Mouse (Mus musculus): ENCODE data around the gene Eddm3b. TPM values are rescaled to one million over a fixed set of nuclear protein-coding genes. Genes with fewer than 3 reads are reported as not detected.

The Eddm3b gene
- total RNA-seq, 1 experiment from 2014 or later: not detected

DNA sequence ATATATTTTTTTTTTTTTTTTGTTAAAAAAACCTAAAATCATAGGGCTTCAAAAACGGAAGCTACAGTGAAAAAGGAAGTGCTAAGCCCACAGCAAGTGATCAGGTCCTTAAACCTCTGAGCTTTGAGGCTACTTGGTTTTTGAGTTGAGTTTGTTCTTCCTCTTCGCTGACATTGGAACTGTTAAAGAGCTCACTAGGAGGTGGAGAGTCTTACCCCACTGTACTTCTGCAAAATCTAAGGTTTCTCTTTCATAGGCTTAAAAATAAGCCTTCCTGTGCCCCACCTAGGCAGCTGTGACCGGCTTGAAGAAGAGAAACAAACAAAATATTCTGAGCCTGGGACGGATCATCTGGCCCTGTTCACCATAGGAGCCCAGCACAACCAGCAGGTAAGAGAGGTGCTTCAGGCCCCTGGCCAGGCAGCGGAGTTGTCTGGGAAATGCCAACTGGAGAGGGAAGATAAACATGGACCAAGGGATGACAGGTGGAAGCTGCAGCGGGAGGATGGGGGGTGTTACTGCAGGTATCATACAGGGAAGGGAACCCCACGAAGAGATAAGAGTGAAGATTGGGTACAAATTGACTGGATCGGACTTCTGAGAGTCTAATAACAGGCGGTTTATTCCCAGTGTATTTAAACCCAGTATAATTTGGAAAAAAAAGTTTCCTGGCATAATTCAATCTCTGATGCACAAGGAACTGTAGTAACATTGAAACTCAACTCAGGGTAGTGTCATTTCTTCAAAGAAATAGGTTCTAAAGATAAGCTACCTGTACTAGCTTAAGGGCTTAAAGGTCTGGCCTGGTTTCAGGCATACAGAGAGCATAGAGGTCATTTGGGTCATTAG lies 14.8 kb downstream of the Eddm3b start:
- ATAC-seq (replicated peaks in 1 of 2; ENCODE audit: insufficient read depth in 1 of 2, low FRiP score in 2 of 2, low TSS enrichment in 1 of 2, low read depth in 1 of 2, poor library complexity in 2 of 2, severe bottlenecking in 2 of 2): peak; percentile 78 to 83

DNA sequence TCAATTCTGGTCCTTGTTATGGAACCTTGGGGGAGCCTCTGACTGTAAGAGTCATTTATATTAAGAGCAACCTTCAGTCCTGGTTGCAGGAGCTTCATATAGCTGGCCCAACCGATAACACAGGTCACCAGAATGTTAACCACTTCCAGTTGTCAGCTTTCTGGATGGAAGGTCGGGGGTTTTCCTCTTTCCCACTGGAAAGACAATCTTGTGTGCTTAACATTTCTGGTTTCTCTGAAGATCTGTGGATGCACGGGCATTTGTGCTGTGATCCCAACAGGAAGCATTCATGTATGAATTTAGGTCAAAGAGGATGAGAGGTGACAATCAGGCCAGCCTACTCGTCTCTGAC lies 15.4 kb downstream of the Eddm3b start:
- no peak for ATAC-seq (replicated peaks in 1 of 2; ENCODE audit: insufficient read depth in 1 of 2, low FRiP score in 2 of 2, low TSS enrichment in 1 of 2, low read depth in 1 of 2, poor library complexity in 2 of 2, severe bottlenecking in 2 of 2)

DNA sequence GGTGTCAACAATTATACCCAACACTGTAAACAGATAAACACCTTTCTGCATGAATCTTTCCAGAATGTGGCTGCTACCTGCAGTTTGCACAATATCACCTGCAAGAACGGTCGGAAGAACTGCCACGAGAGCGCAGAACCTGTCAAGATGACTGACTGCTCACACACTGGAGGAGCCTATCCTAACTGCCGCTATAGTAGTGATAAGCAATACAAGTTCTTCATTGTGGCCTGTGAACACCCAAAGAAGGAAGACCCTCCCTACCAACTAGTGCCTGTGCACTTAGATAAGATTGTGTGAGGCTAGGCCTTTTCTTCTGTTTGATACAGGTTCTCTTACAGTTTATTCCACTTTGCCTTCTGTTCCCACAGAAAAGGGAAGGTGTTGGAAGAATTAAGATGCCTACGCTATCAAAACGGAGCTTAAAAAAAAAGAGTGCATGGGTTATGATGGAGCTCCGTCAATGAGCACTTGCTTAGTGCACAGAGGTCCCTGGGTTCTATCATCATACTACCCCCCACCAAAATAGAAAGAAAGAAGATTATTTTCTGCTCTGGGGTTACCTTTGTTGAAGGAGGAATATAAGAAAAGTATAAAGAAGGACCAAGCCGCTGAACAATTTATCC lies 16.2 kb downstream of the Eddm3b start:
- peak; percentile 60 to 72 for ATAC-seq (replicated peaks in 1 of 2; ENCODE audit: insufficient read depth in 1 of 2, low FRiP score in 2 of 2, low TSS enrichment in 1 of 2, low read depth in 1 of 2, poor library complexity in 2 of 2, severe bottlenecking in 2 of 2)

DNA sequence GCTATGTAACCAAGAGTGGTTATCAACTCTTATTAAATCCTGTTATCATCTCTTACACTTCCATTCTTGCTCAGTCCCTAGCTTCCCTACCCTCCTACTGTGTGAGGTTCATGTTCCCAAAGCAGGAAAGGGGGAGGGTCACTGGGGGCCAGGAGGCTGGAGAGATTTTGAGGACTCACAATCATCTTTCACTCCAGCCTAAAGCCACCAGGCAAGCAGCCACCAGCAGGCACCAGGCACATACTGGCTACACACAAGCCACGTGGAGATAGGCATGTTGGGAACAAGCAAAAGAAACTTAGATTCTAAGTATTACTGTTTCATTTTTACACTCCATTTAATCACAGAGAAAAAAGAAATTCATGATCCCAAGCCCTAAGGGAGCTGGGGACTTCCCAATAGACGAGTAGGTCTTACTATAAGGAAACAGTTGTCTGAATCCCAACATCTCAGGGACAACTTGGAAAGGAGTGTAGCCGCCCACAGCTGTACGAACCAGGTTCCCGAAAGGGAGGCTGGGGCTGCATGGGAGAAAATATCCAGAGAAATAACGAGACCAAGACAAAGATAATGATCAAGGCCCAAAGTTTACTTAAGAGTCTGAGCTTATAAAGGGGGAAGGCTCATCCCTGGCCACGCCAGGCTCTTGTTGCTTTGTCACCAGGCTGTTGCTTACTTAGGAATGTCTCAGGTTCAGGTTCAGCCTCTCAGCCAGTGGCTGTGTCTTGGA lies 17.0 kb downstream of the Eddm3b start:
- ATAC-seq (replicated peaks in 1 of 2; ENCODE audit: insufficient read depth in 1 of 2, low FRiP score in 2 of 2, low TSS enrichment in 1 of 2, low read depth in 1 of 2, poor library complexity in 2 of 2, severe bottlenecking in 2 of 2): no peak

DNA sequence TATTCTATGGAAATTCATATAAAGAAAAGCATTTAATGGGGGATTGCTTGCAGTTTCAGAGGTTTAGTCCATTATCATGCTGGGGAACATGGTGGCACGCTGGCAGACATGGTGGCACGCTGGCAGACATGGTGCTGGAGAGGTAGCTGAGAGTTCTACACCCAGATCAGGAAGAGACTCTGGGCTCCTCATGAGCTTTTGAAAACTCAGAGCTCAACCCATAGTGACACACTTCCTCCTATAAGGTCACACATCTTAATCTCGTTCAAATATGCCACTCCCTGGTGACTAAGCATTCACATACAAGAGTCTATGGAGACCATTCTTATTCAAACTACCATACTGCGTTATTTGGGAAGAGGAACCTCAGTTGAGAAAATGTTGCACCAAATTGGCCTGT lies 18.1 kb downstream of the Eddm3b start:
- ATAC-seq (replicated peaks in 1 of 2; ENCODE audit: insufficient read depth in 1 of 2, low FRiP score in 2 of 2, low TSS enrichment in 1 of 2, low read depth in 1 of 2, poor library complexity in 2 of 2, severe bottlenecking in 2 of 2): no peak

DNA sequence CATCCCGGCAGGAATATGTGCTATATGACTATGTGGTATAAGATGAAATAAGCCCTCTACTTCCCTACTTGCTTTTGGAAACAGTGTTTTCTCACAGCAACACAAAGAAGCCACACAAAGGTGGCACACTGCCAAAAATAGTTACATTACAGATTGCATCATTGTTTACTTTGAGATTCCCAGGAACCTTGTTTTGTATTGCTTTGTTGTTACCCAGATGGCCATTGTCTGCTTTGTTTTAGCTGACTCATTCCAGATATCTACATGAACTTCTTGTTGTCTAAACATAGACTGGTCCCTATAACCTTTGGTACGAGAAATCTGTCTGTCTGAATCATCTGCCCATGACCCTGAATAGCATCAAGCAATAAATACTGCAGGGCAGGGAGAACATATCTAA lies 26.1 kb downstream of the Eddm3b start:
- ATAC-seq (replicated peaks in 1 of 2; ENCODE audit: insufficient read depth in 1 of 2, low FRiP score in 2 of 2, low TSS enrichment in 1 of 2, low read depth in 1 of 2, poor library complexity in 2 of 2, severe bottlenecking in 2 of 2): no peak

DNA sequence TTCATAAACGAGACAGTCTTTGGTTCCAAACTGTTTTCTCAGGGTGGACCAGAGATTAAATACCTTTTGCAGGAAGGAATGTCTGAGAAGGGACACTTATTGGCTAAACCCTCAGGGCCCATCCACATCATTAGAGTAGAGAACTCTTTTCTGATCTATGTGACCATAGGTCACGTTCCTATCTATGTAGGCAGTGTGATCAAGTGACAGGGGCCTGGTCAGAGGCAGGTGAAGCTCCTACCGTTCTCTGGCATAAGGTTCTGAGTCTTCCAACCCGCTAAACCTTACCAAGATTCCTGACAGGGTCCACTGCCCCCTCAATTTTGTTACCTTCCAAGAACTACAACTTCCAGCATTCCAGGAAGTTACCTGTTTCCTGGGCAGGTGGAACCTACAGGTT lies 27.9 kb downstream of the Eddm3b start:
- ATAC-seq (replicated peaks in 1 of 2; ENCODE audit: insufficient read depth in 1 of 2, low FRiP score in 2 of 2, low TSS enrichment in 1 of 2, low read depth in 1 of 2, poor library complexity in 2 of 2, severe bottlenecking in 2 of 2): no peak

DNA sequence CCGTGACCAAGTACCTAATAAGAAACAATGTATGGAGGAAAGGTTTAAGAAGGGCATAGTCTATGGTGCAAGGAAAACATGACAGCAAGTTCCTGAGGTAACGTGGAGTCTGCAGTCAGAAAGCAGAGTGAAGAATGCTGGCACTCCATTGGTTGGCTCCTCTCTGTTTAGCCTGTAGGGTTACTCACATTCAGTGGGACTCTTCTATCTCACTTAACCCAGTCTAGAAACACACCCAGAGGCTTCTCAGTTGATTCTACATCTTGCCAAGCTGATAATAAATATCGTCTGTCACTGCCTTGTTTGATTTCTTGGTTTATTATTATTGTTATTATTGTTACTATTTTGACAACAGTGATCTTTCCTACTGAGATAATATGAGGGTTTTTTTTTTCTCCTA lies 28.3 kb downstream of the Eddm3b start:
- ATAC-seq (replicated peaks in 1 of 2; ENCODE audit: insufficient read depth in 1 of 2, low FRiP score in 2 of 2, low TSS enrichment in 1 of 2, low read depth in 1 of 2, poor library complexity in 2 of 2, severe bottlenecking in 2 of 2): no peak; a peak in 1 of 4 replicates

DNA sequence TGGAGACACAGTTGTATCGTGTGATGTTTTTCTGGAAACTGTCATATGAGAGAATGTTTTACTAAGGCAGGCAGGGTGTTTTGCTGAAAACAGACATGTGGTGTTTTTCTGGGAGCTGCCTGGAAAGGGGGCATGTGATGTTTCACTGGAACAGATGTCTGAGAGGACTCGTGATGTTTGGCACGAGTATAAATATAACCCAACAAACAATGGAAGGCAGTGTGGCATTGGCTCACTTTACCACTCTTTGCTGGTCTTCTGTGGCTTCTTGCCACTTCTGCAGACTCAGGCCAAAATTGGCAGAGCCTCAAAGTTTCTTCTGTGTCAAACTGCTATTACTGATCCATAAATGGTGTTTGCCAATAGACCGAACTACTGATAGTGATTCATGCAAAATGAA lies 29.1 kb downstream of the Eddm3b start:
- ATAC-seq (replicated peaks in 1 of 2; ENCODE audit: insufficient read depth in 1 of 2, low FRiP score in 2 of 2, low TSS enrichment in 1 of 2, low read depth in 1 of 2, poor library complexity in 2 of 2, severe bottlenecking in 2 of 2): no peak

DNA sequence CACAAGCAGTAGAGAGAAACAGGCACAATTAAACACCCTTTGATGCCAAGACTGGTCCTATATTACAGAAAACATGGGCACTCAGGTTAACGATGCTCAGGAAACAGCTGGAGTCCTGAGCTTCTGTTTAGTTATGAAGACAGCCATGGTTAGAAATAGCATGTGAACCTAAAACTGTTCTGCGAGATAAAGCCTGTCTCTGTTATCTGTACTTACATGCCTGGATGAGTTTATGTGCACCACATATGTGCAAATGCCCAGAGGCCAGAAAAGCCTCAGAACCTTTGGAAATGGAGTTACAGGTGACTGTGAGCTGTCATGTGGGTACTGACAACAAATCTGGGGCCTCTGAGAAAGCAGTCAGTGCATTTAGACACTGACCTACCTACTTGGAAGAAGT lies 29.7 kb downstream of the Eddm3b start:
- no peak for ATAC-seq (replicated peaks in 1 of 2; ENCODE audit: insufficient read depth in 1 of 2, low FRiP score in 2 of 2, low TSS enrichment in 1 of 2, low read depth in 1 of 2, poor library complexity in 2 of 2, severe bottlenecking in 2 of 2)

DNA sequence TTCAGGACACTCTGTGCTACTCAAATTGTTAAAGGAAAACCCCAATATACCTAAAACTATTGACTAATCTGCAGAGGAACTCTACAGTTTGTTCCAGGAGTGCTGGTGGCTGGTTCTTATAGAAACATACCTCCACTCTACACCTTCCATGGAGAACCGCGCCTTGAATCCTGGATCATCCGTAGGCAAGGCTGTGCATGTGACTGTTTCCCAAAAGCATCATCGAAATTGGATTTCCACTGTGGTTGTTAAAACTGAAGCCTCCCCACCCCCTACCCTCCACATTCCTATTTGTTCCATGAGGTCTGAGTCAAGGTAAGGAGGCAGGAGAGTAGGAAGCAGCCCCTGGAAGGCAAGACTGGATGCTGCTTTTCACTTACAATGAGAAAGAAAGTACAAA lies 30.2 kb downstream of the Eddm3b start:
- no peak for ATAC-seq (replicated peaks in 1 of 2; ENCODE audit: insufficient read depth in 1 of 2, low FRiP score in 2 of 2, low TSS enrichment in 1 of 2, low read depth in 1 of 2, poor library complexity in 2 of 2, severe bottlenecking in 2 of 2)

DNA sequence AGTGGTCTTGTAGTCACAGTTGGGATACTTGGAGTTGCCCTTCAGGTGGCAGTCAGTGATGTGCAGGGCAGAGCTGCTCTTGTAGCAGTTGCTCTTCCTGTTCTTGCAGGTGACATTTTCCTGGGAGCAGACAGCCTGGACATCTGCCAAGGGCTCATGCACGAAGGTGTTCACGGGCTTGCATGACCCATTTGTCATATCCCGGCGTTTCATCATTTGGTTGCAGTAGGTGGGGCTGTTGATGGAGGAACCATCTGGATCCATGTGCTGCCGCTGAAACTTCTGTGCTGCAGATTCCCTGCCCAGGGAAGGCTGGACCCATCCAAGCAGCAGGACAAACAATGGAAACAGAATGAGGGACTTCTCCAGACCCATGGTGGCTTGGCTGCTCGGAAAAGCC lies 31.3 kb downstream of the Eddm3b start:
- ATAC-seq (replicated peaks in 1 of 2; ENCODE audit: insufficient read depth in 1 of 2, low FRiP score in 2 of 2, low TSS enrichment in 1 of 2, low read depth in 1 of 2, poor library complexity in 2 of 2, severe bottlenecking in 2 of 2): no peak

DNA sequence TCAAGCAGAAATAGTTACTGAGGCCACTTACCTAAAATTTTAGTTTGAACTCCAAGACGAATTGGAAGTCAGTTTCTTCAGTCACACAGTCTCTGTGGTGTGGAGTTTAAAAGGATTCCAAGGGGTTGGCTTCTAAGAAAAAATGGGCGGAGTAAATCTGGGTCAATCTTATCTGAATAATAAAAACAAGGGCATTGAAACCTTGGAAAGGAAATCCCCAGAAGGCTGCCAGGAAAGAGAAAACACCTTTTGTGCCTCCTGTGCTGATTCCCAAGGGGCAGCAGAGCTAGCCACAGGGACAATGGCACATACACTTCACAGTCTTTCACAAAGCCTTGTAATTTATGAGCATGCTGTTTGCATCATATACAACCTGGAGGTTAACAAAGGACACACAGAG lies 32.5 kb downstream of the Eddm3b start, which contains the start of gene Rnase1:
TSS of gene Rnase1 (minus strand) at position 101 of the 400 bp plus-strand sequence.
- no peak for ATAC-seq (replicated peaks in 1 of 2; ENCODE audit: insufficient read depth in 1 of 2, low FRiP score in 2 of 2, low TSS enrichment in 1 of 2, low read depth in 1 of 2, poor library complexity in 2 of 2, severe bottlenecking in 2 of 2)

DNA sequence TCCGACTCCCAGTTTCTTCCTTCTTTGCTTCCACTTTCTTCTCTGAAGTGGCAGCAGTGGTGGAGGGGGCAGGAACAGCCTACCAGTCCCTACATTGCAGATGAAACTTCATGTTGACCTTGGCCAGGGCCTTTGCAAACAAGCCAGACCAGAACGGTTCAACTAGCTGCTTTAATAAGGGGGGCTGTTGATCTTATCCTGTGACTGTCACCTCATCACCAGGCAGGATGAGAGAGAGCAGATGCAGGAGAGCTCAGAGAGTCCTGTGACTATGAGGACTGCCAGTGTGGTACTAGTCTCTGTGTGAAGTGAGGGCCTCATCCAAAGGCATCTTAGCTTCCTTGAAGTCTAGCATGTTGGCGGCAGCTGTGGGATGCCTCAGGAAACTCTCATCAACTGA lies 33.8 kb downstream of the Eddm3b start:
- ATAC-seq (replicated peaks in 1 of 2; ENCODE audit: insufficient read depth in 1 of 2, low FRiP score in 2 of 2, low TSS enrichment in 1 of 2, low read depth in 1 of 2, poor library complexity in 2 of 2, severe bottlenecking in 2 of 2): no peak

DNA sequence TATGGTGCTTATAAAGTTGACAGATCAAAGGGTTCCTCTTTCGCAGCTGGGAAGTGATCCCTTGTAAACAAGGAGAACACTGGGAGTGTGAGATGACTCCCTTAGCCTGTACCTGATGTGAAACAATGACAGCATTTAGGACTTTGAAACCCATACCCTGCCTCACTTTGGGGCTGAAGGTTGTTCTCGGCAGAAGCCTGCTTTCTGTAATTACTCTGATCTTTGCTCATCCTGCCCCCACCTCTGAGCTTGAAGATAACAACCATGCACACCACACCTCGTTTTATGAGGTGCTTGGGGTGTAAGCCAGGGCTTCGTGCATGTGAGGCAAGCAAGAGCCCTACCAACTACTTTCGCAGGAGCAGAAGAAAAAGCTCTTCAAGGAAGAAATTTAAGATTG lies 34.9 kb downstream of the Eddm3b start:
- no peak for ATAC-seq (replicated peaks in 1 of 2; ENCODE audit: insufficient read depth in 1 of 2, low FRiP score in 2 of 2, low TSS enrichment in 1 of 2, low read depth in 1 of 2, poor library complexity in 2 of 2, severe bottlenecking in 2 of 2)

DNA sequence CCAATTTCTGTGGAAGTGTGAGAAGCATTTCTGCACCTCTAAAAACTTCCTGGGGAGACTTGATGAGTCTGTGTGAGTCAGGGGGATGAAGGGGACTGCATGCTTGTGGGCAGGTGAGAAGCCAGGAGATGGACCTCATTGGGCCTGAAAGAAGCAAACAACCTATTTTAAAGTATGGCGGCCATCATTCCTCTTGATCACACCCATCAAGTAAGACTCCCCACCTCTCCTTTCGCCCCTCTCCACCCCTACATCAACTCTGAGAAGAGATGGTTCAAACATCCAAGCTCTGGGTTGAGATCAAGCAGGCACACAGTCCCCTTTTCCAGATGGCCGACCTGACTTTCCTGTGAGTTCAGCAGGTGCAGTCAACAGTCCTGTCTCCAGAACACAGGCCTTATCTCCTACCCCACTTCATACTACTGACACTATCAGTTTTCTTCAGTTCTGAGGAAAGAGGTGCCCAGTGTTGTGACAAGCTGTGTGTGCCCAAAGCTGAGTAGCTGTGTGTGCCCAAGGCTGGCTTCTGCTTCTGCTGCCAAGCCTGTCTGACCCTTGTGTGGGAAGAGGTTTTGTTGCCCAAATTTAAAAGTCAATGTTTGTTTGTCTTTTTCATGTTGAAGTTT lies 36.1 kb downstream of the Eddm3b start:
- ATAC-seq (replicated peaks in 1 of 2; ENCODE audit: insufficient read depth in 1 of 2, low FRiP score in 2 of 2, low TSS enrichment in 1 of 2, low read depth in 1 of 2, poor library complexity in 2 of 2, severe bottlenecking in 2 of 2): no peak

DNA sequence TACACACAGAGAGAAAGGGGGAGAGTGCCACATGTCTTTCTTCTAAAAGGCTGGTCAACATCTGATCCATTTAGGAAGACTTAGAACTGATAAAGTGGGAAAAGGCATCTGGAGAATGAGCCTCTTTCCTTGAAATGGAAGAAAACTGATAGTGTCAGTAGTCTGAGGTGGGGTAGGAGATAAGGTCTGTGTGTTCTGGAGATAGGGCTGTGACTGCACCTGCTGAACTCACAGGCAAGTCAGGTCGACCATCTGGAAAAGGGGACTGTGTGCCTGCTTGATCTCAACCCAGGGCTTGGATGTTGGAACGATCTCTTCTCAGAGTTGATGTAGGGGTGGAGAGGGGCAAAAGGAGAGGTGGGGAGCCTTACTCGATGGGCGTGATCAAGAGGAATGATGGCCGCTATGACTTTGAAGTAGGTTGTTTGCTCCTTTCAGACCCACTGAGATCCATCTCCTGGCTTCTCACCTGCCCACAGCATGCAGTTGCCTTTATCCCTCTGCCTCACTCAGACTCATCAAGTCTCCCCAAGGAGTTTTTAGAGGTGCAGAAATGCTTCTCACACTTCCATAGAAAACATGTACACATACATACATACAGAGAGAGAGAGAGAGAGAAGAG lies 38.1 kb downstream of the Eddm3b start:
- no peak for ATAC-seq (replicated peaks in 1 of 2; ENCODE audit: insufficient read depth in 1 of 2, low FRiP score in 2 of 2, low TSS enrichment in 1 of 2, low read depth in 1 of 2, poor library complexity in 2 of 2, severe bottlenecking in 2 of 2)

Data from hematopoietic stem cell, adult 5-6 weeks (primary cell).